Comparison of ENCODE assay signal across 7 mouse cellular contexts in genomic region chr10:79322033-79322736, GRCm38 (mm10). TPM values are rescaled to one million over a fixed set of nuclear protein-coding genes. Genes with fewer than 3 reads are reported as not detected.
DNase-seq lines count a peak whose midpoint lies in the region; ATAC-seq and TF ChIP-seq lines count a peak whose summit lies in the region.
"Not testable (repeated sequence)": the region's sequence is repeated elsewhere in the genome, so short reads cannot be mapped to it uniquely, and the experiment has no call there.

No protein-coding gene starts in this region.

- H3K4me1 ChIP-seq in cerebellum, adult 2 months (ENCODE audit: control insufficient read depth, insufficient read depth, low read length); forebrain, embryonic 10.5 days; heart, embryonic 14.5 days (ENCODE audit: control insufficient read depth in 2 of 2, insufficient read depth in 2 of 2, low read length in 2 of 2); intestine, embryonic 15.5 days (replicated peaks); limb, embryonic 14.5 days (ENCODE audit: control insufficient read depth, insufficient read depth, low read length); neural tube, embryonic 14.5 days (ENCODE audit: control insufficient read depth, insufficient read depth, low read length): not testable (repeated sequence)

- not testable (repeated sequence) for H3K27me3 ChIP-seq in cerebellum, adult 2 months (ENCODE audit: control insufficient read depth, insufficient read depth, low read length); forebrain, embryonic 10.5 days (ENCODE audit: poor library complexity, severe bottlenecking); heart, embryonic 14.5 days (ENCODE audit: control insufficient read depth, insufficient read depth, low read length); intestine, embryonic 15.5 days (replicated peaks); limb, embryonic 14.5 days (ENCODE audit: control insufficient read depth, insufficient read depth, low read length); neural tube, embryonic 14.5 days (ENCODE audit: control insufficient read depth, insufficient read depth, low read length)

- H3K9ac ChIP-seq in heart, embryonic 14.5 days (ENCODE audit: low read length), result peak overlapping the region; percentile 44; the same call in 1 of the 2 replicates
- H3K9ac ChIP-seq in intestine, embryonic 15.5 days; neural tube, embryonic 14.5 days (replicated peaks; ENCODE audit: low read depth, low read length): not testable (repeated sequence)
- H3K9ac ChIP-seq in limb, embryonic 14.5 days (ENCODE audit: low read depth, low read length, severe bottlenecking), result peak overlapping the region; percentile 34; the same call in 1 of the 2 replicates

- not testable (repeated sequence) for TF ChIP-seq CTCF in cerebellum, adult 2 months (IDR thresholded peaks at IDR 0.05; ENCODE audit: borderline replicate concordance, insufficient read depth, low read depth, low read length)

- peak overlapping the region; percentile 48 for H3K4me2 ChIP-seq in heart, embryonic 14.5 days (ENCODE audit: low read length)
- H3K4me2 ChIP-seq in intestine, embryonic 15.5 days (replicated peaks), result peak overlapping the region; percentile 48
- H3K4me2 ChIP-seq in limb, embryonic 14.5 days (replicated peaks; ENCODE audit: low read depth, low read length, severe bottlenecking), result peak overlapping the region; percentile 28; the same call in 1 of the 2 replicates
- H3K4me2 ChIP-seq in neural tube, embryonic 14.5 days (ENCODE audit: low read depth, low read length), result peak overlapping the region; percentile 27; the same call in 1 of the 2 replicates

- not testable (repeated sequence) for ATAC-seq in heart, embryonic 14.5 days (ENCODE audit: insufficient number of reproducible peaks, insufficient read depth, low FRiP score, low read depth)
- 0 out of 2 replicates have a peak, but pooled peaks have one; percentile 45 for ATAC-seq in intestine, embryonic 15.5 days
- ATAC-seq in limb, embryonic 14.5 days (ENCODE audit: low FRiP score, low read depth), result 0 out of 2 replicates have a peak, but pooled peaks have one; percentile 12
- ATAC-seq in neural tube, embryonic 14.5 days (ENCODE audit: low read depth), result peak; percentile 71

- not testable (repeated sequence) for H3K27ac ChIP-seq in cerebellum, adult 2 months (ENCODE audit: insufficient read depth, low read length); intestine, embryonic 15.5 days; limb, embryonic 14.5 days (replicated peaks; ENCODE audit: low read depth, low read length); neural tube, embryonic 14.5 days (ENCODE audit: low read depth, low read length)
- H3K27ac ChIP-seq in forebrain, embryonic 10.5 days, result peak overlapping the region; percentile 83
- peak overlapping the region; percentile 9 to 56; a peak in 1 of 4 replicates for H3K27ac ChIP-seq in heart, embryonic 14.5 days (replicated peaks in 1 of 2; ENCODE audit: control insufficient read depth in 1 of 2, insufficient read depth in 1 of 2, low read depth in 2 of 2, low read length in 2 of 2)

- TF ChIP-seq POLR2A in cerebellum, adult 2 months (IDR thresholded peaks at IDR 0.05; ENCODE audit: borderline replicate concordance, insufficient read depth, low read length); limb, embryonic 14.5 days (IDR thresholded peaks at IDR 0.05; ENCODE audit: borderline replicate concordance, extremely low read depth, insufficient read depth, insufficient read length): not testable (repeated sequence)

- not testable (repeated sequence) for H3K9me3 ChIP-seq in forebrain, embryonic 10.5 days; heart, embryonic 14.5 days (ENCODE audit: control insufficient read depth, low read length); intestine, embryonic 15.5 days; limb, embryonic 14.5 days (ENCODE audit: control insufficient read depth, low read length); neural tube, embryonic 14.5 days (ENCODE audit: control insufficient read depth, low read length)

- H3K4me3 ChIP-seq in cerebellum, adult 2 months (replicated peaks; ENCODE audit: insufficient read depth, low read depth, low read length), result peak overlapping the region; percentile 42
- H3K4me3 ChIP-seq in forebrain, embryonic 10.5 days, result peak overlapping the region; percentile 48
- H3K4me3 ChIP-seq in heart, embryonic 14.5 days (ENCODE audit: control insufficient read depth in 1 of 2, insufficient read depth in 1 of 2, low read depth in 1 of 2, low read length in 2 of 2), result peak overlapping the region; percentile 31 to 42
- peak overlapping the region; percentile 31 for H3K4me3 ChIP-seq in intestine, embryonic 15.5 days (replicated peaks)
- peak overlapping the region; percentile 26 for H3K4me3 ChIP-seq in limb, embryonic 14.5 days (replicated peaks; ENCODE audit: low read length)
- H3K4me3 ChIP-seq in neural tube, embryonic 14.5 days (ENCODE audit: low read depth, low read length), result peak overlapping the region; percentile 23; the same call in 1 of the 2 replicates

- not testable (repeated sequence) for H3K36me3 ChIP-seq in forebrain, embryonic 10.5 days (replicated peaks); heart, embryonic 14.5 days (ENCODE audit: control insufficient read depth, insufficient read depth, low read length); intestine, embryonic 15.5 days; limb, embryonic 14.5 days (ENCODE audit: control insufficient read depth, insufficient read depth, low read length); neural tube, embryonic 14.5 days (ENCODE audit: control insufficient read depth, insufficient read depth, low read length)

- not testable (repeated sequence) for DNase-seq in cerebellum, adult 2 months
- DNase-seq in forebrain, embryonic 10.5 days (ENCODE audit: extremely low spot score, low spot score), result peak; percentile 24
- DNase-seq in limb, embryonic 14.5 days (ENCODE audit: low spot score), result peak; percentile 22
- DNase-seq in mesoderm, embryonic 11.5 days (ENCODE audit: low read depth, low spot score), result peak; percentile 38

- 5% methylated on average over 16 of the region's 16 CpGs for WGBS in cerebellum, adult 2 months
- 5% methylated on average over 16 of the region's 16 CpGs for WGBS in forebrain, embryonic 10.5 days
- WGBS in heart, embryonic 14.5 days, result 4% methylated on average over 16 of the region's 16 CpGs
- WGBS in intestine, embryonic 15.5 days, result 5% methylated on average over 16 of the region's 16 CpGs
- 2% methylated on average over 16 of the region's 16 CpGs for WGBS in limb, embryonic 14.5 days
- 5% methylated on average over 16 of the region's 16 CpGs for WGBS in neural tube, embryonic 14.5 days

RNA-seq across cellular contexts. Expression of gene Vmn2r82, which starts 34.1 kb away (rescaled TPM):
- not detected in 2 replicates for polyA plus RNA-seq in cerebellum, adult 2 months (2012; rRNA removed)
- polyA plus RNA-seq in forebrain, embryonic 10.5 days (2016; fragmentation: Nextera tagmentation; extraction: Ambion mirVana), result not detected in 2 replicates
- polyA plus RNA-seq in heart, embryonic 14.5 days (2014; fragmentation: Nextera tagmentation; extraction: Ambion mirVana), result not detected in 2 replicates
- polyA plus RNA-seq in intestine, embryonic 15.5 days (2015; fragmentation: Nextera tagmentation; extraction: Ambion mirVana), result not detected in 2 replicates
- polyA plus RNA-seq in limb, embryonic 14.5 days (2012; rRNA removed), result not detected in 2 replicates
- not detected in 2 replicates for polyA plus RNA-seq in limb, embryonic 14.5 days (2014; fragmentation: Nextera tagmentation; extraction: Ambion mirVana)
- not detected in 2 replicates for polyA plus RNA-seq in neural tube, embryonic 14.5 days (2014; fragmentation: Nextera tagmentation; extraction: Ambion mirVana)
